Mouse (Mus musculus): ENCODE data around the gene Dqx1. TPM values are rescaled to one million over a fixed set of nuclear protein-coding genes. Genes with fewer than 3 reads are reported as not detected.

Dqx1 gene
- polyA plus RNA-seq, 1 experiment from 2014 or later: 2.2 TPM

GRCm38 (mm10) chr6:83023786-83024185 is 33.9 kb upstream of the Dqx1 start:
- H3K27me3 ChIP-seq (ENCODE audit: insufficient read depth, poor library complexity, severe bottlenecking): peaks cover 24% of the 10 kb centered on the region
- 95% methylated on average over 2 of the region's 2 CpGs for WGBS
- no peak overlapping the region for H3K4me3 ChIP-seq
- H3K36me3 ChIP-seq: no peaks in the 10 kb centered on the region
- H3K9me3 ChIP-seq: no peaks in the 10 kb centered on the region
- no peak for DNase-seq (ENCODE audit: low spot score)
- H3K4me1 ChIP-seq (replicated peaks): peaks cover 8% of the 10 kb centered on the region; the same call in 1 of the 2 replicates
- H3K27ac ChIP-seq: no peak overlapping the region

GRCm38 (mm10) chr6:83024421-83024820 is 33.2 kb upstream of the Dqx1 start:
- H3K27ac ChIP-seq: no peak overlapping the region
- peaks cover 30% of the 10 kb centered on the region for H3K27me3 ChIP-seq (ENCODE audit: insufficient read depth, poor library complexity, severe bottlenecking)
- H3K4me3 ChIP-seq: no peak overlapping the region
- 71% methylated on average over 4 of the region's 4 CpGs for WGBS
- H3K9me3 ChIP-seq: no peaks in the 10 kb centered on the region
- no peaks in the 10 kb centered on the region for H3K36me3 ChIP-seq
- DNase-seq (ENCODE audit: low spot score): no peak
- H3K4me1 ChIP-seq (replicated peaks): peaks cover 8% of the 10 kb centered on the region; the same call in 1 of the 2 replicates

- no peak overlapping the region for H3K27ac ChIP-seq
- H3K27me3 ChIP-seq (ENCODE audit: insufficient read depth, poor library complexity, severe bottlenecking): peaks cover 38% of the 10 kb centered on the region
- H3K36me3 ChIP-seq: no peaks in the 10 kb centered on the region
- H3K9me3 ChIP-seq: no peaks in the 10 kb centered on the region
- no peak for DNase-seq (ENCODE audit: low spot score)
- WGBS: 91% methylated on average over 4 of the region's 4 CpGs
- H3K4me3 ChIP-seq: no peak overlapping the region
- peaks cover 14% of the 10 kb centered on the region; the same call in 1 of the 2 replicates for H3K4me1 ChIP-seq (replicated peaks)
These were observed 32.4 kb upstream of the Dqx1 start for GRCm38 (mm10) chr6:83025221-83025620.

- H3K4me3 ChIP-seq: no peak overlapping the region
- no peaks in the 10 kb centered on the region for H3K36me3 ChIP-seq
- WGBS: 64% methylated on average over 8 of the region's 8 CpGs
- no peaks in the 10 kb centered on the region for H3K9me3 ChIP-seq
- DNase-seq (ENCODE audit: low spot score): no peak
- peaks cover 59% of the 10 kb centered on the region for H3K27me3 ChIP-seq (ENCODE audit: insufficient read depth, poor library complexity, severe bottlenecking)
- no peak overlapping the region for H3K27ac ChIP-seq
- H3K4me1 ChIP-seq (replicated peaks): peaks cover 24% of the 10 kb centered on the region
These were observed 30.4 kb upstream of the Dqx1 start for GRCm38 (mm10) chr6:83027293-83027692.

- H3K9me3 ChIP-seq: no peaks in the 10 kb centered on the region
- peaks cover 28% of the 10 kb centered on the region for H3K4me1 ChIP-seq (replicated peaks)
- H3K27ac ChIP-seq: no peak overlapping the region
- no peaks in the 10 kb centered on the region for H3K36me3 ChIP-seq
- 49% methylated on average over 8 of the region's 9 CpGs for WGBS
- no peak for DNase-seq (ENCODE audit: low spot score)
- H3K27me3 ChIP-seq (ENCODE audit: insufficient read depth, poor library complexity, severe bottlenecking): peaks cover 63% of the 10 kb centered on the region
- no peak overlapping the region for H3K4me3 ChIP-seq
These were observed 29.9 kb upstream of the Dqx1 start for GRCm38 (mm10) chr6:83027706-83028105.

GRCm38 (mm10) chr6:83029777-83030176 is 27.9 kb upstream of the Dqx1 start:
- 13% methylated on average over 10 of the region's 10 CpGs for WGBS
- no peak overlapping the region for H3K4me3 ChIP-seq
- no peak overlapping the region for H3K27ac ChIP-seq
- no peaks in the 10 kb centered on the region for H3K9me3 ChIP-seq
- DNase-seq (ENCODE audit: low spot score): no peak
- peaks cover 48% of the 10 kb centered on the region for H3K4me1 ChIP-seq (replicated peaks)
- H3K27me3 ChIP-seq (ENCODE audit: insufficient read depth, poor library complexity, severe bottlenecking): peaks cover 73% of the 10 kb centered on the region
- H3K36me3 ChIP-seq: no peaks in the 10 kb centered on the region

- Histone ChIP-seq H3K9me3 (no peaks in the 10 kb centered on the region), H3K27ac (no peak overlapping the region), H3K4me1 (replicated peaks) (peaks cover 57% of the 10 kb centered on the region), H3K27me3 (ENCODE audit: insufficient read depth, poor library complexity, severe bottlenecking) (peaks cover 84% of the 10 kb centered on the region), H3K36me3 (no peaks in the 10 kb centered on the region), H3K4me3 (no peak overlapping the region)
- no peak for DNase-seq (ENCODE audit: low spot score)
- 52% methylated on average over 7 of the region's 7 CpGs for WGBS
These were observed 26.5 kb upstream of the Dqx1 start for GRCm38 (mm10) chr6:83031111-83031510.

GRCm38 (mm10) chr6:83031921-83032590 is 25.6 kb upstream of the Dqx1 start:
- peaks cover 85% of the 10 kb centered on the region for H3K27me3 ChIP-seq (ENCODE audit: insufficient read depth, poor library complexity, severe bottlenecking)
- WGBS: 14% methylated on average over 18 of the region's 18 CpGs
- no peaks in the 10 kb centered on the region for H3K36me3 ChIP-seq
- no peak for DNase-seq (ENCODE audit: low spot score)
- peaks cover 57% of the 10 kb centered on the region for H3K4me1 ChIP-seq (replicated peaks)
- no peaks in the 10 kb centered on the region for H3K9me3 ChIP-seq
- peak overlapping the region; percentile 84; the same call in 1 of the 2 replicates for H3K27ac ChIP-seq
- H3K4me3 ChIP-seq: peak overlapping the region; percentile 69

- Histone ChIP-seq H3K36me3 (no peaks in the 10 kb centered on the region), H3K27me3 (ENCODE audit: insufficient read depth, poor library complexity, severe bottlenecking) (peaks cover 85% of the 10 kb centered on the region), H3K4me1 (replicated peaks) (peaks cover 50% of the 10 kb centered on the region), H3K9me3 (no peaks in the 10 kb centered on the region), H3K27ac (peak overlapping the region; percentile 84), H3K4me3 (peak overlapping the region; percentile 69)
- DNase-seq (ENCODE audit: low spot score): peak; percentile 68
- under 1% methylated on average over 31 of the region's 31 CpGs for WGBS
These were observed 24.9 kb upstream of the Dqx1 start for GRCm38 (mm10) chr6:83032769-83033191.

GRCm38 (mm10) chr6:83033249-83034185 is 24.1 kb upstream of the Dqx1 start, which contains the start of the genes Dok1 and Loxl3:
Gene Dok1, minus strand, starts transcription at chr6:83033471.
Gene Loxl3, plus strand, starts transcription at chr6:83034173.
- WGBS: under 1% methylated on average over 51 of the region's 51 CpGs
- peak within 1 kb of the TSS; percentile 69 for H3K4me3 ChIP-seq
- no peaks in the 10 kb centered on the region for H3K9me3 ChIP-seq
- H3K27ac ChIP-seq: peak within 1 kb of the TSS; percentile 84
- DNase-seq (ENCODE audit: low spot score): peak; percentile 79
- H3K36me3 ChIP-seq: no peaks in the 10 kb centered on the region
- H3K4me1 ChIP-seq (replicated peaks): peaks cover 55% of the 10 kb centered on the region
- peaks cover 82% of the 10 kb centered on the region for H3K27me3 ChIP-seq (ENCODE audit: insufficient read depth, poor library complexity, severe bottlenecking)

GRCm38 (mm10) chr6:83034463-83035055 is 23.1 kb upstream of the Dqx1 start:
- Histone ChIP-seq H3K36me3 (no peaks in the 10 kb centered on the region), H3K4me1 (replicated peaks) (peaks cover 60% of the 10 kb centered on the region), H3K9me3 (no peaks in the 10 kb centered on the region), H3K27ac (peak overlapping the region; percentile 84), H3K27me3 (ENCODE audit: insufficient read depth, poor library complexity, severe bottlenecking) (peaks cover 72% of the 10 kb centered on the region), H3K4me3 (peak overlapping the region; percentile 69)
- no peak for DNase-seq (ENCODE audit: low spot score)
- 10% methylated on average over 5 of the region's 5 CpGs for WGBS

GRCm38 (mm10) chr6:83037188-83037587 is 20.5 kb upstream of the Dqx1 start:
- peaks cover 45% of the 10 kb centered on the region for H3K4me1 ChIP-seq (replicated peaks)
- H3K4me3 ChIP-seq: no peak overlapping the region
- H3K27me3 ChIP-seq (ENCODE audit: insufficient read depth, poor library complexity, severe bottlenecking): peaks cover 46% of the 10 kb centered on the region
- H3K27ac ChIP-seq: no peak overlapping the region
- DNase-seq (ENCODE audit: low spot score): no peak
- H3K9me3 ChIP-seq: no peaks in the 10 kb centered on the region
- H3K36me3 ChIP-seq: no peaks in the 10 kb centered on the region
- 79% methylated on average over 8 of the region's 8 CpGs for WGBS

Data from hindbrain, embryonic 10.5 days (tissue).